Mouse (Mus musculus): ENCODE results near the gene Lmx1b. TPM values are rescaled to one million over a fixed set of nuclear protein-coding genes. Genes with fewer than 3 reads are reported as not detected.
A peak's percentile ranks its signal among the peaks of the same experiment; 100 is the strongest.

The Lmx1b gene
- polyA plus RNA-seq, 1 experiment from 2014 or later: 0.94 TPM

- Histone ChIP-seq H3K4me1 (ENCODE audit: insufficient read depth, low read length) (peaks cover 16% of the 10 kb centered on the region), H3K9me3 (ENCODE audit: low read length) (no peaks in the 10 kb centered on the region), H3K4me2 (replicated peaks; ENCODE audit: low read depth, low read length) (no peak overlapping the region), H3K4me3 (ENCODE audit: low read length) (no peak overlapping the region), H3K36me3 (ENCODE audit: insufficient read depth, low read length) (no peaks in the 10 kb centered on the region), H3K9ac (replicated peaks; ENCODE audit: low read length) (no peak overlapping the region), H3K27me3 (ENCODE audit: insufficient read depth, low read length) (peaks cover 33% of the 10 kb centered on the region), H3K27ac (ENCODE audit: low read length) (no peak overlapping the region)
- no peak for ATAC-seq (ENCODE audit: low FRiP score, low TSS enrichment)
- WGBS: 92% methylated on average over 2 of the region's 2 CpGs
Observed at GRCm38 (mm10) chr2:33547595-33547994, 92.7 kb downstream of the Lmx1b start.

- no peak overlapping the region for H3K27ac ChIP-seq (ENCODE audit: low read length)
- peaks cover 33% of the 10 kb centered on the region for H3K27me3 ChIP-seq (ENCODE audit: insufficient read depth, low read length)
- H3K36me3 ChIP-seq (ENCODE audit: insufficient read depth, low read length): no peaks in the 10 kb centered on the region
- H3K9me3 ChIP-seq (ENCODE audit: low read length): no peaks in the 10 kb centered on the region
- H3K4me3 ChIP-seq (ENCODE audit: low read length): no peak overlapping the region
- H3K4me2 ChIP-seq (replicated peaks; ENCODE audit: low read depth, low read length): no peak overlapping the region
- no peak overlapping the region for H3K9ac ChIP-seq (replicated peaks; ENCODE audit: low read length)
- 28% methylated on average over 6 of the region's 6 CpGs for WGBS
- no peak for ATAC-seq (ENCODE audit: low FRiP score, low TSS enrichment)
- H3K4me1 ChIP-seq (ENCODE audit: insufficient read depth, low read length): peaks cover 16% of the 10 kb centered on the region
Observed at GRCm38 (mm10) chr2:33546879-33547278, 93.4 kb downstream of the Lmx1b start.

- H3K27me3 ChIP-seq (ENCODE audit: insufficient read depth, low read length): peaks cover 33% of the 10 kb centered on the region
- H3K4me1 ChIP-seq (ENCODE audit: insufficient read depth, low read length): peaks cover 16% of the 10 kb centered on the region
- ATAC-seq (ENCODE audit: low FRiP score, low TSS enrichment): no peak
- no peaks in the 10 kb centered on the region for H3K9me3 ChIP-seq (ENCODE audit: low read length)
- no peak overlapping the region for H3K9ac ChIP-seq (replicated peaks; ENCODE audit: low read length)
- WGBS: 86% methylated on average over 5 of the region's 5 CpGs
- H3K4me2 ChIP-seq (replicated peaks; ENCODE audit: low read depth, low read length): no peak overlapping the region
- no peak overlapping the region for H3K4me3 ChIP-seq (ENCODE audit: low read length)
- no peaks in the 10 kb centered on the region for H3K36me3 ChIP-seq (ENCODE audit: insufficient read depth, low read length)
- H3K27ac ChIP-seq (ENCODE audit: low read length): no peak overlapping the region
Observed at GRCm38 (mm10) chr2:33546051-33546450, 94.3 kb downstream of the Lmx1b start.

- Histone ChIP-seq H3K27me3 (ENCODE audit: insufficient read depth, low read length) (peaks cover 37% of the 10 kb centered on the region), H3K4me1 (ENCODE audit: insufficient read depth, low read length) (peaks cover 16% of the 10 kb centered on the region), H3K4me2 (replicated peaks; ENCODE audit: low read depth, low read length) (peak overlapping the region; percentile 91), H3K9me3 (ENCODE audit: low read length) (no peaks in the 10 kb centered on the region), H3K36me3 (ENCODE audit: insufficient read depth, low read length) (no peaks in the 10 kb centered on the region), H3K27ac (ENCODE audit: low read length) (no peak overlapping the region), H3K9ac (replicated peaks; ENCODE audit: low read length) (no peak overlapping the region), H3K4me3 (ENCODE audit: low read length) (peak overlapping the region; percentile 53)
- ATAC-seq (ENCODE audit: low FRiP score, low TSS enrichment): peak; percentile 39; the same call in 1 of the 2 replicates
- WGBS: 27% methylated on average over 16 of the region's 16 CpGs
Observed at GRCm38 (mm10) chr2:33544781-33545566, 95.3 kb downstream of the Lmx1b start.

- ATAC-seq (ENCODE audit: low FRiP score, low TSS enrichment): peak; percentile 68
- Histone ChIP-seq H3K27ac (ENCODE audit: low read length) (no peak overlapping the region), H3K36me3 (ENCODE audit: insufficient read depth, low read length) (no peaks in the 10 kb centered on the region), H3K4me3 (ENCODE audit: low read length) (peak overlapping the region; percentile 53), H3K27me3 (ENCODE audit: insufficient read depth, low read length) (peaks cover 44% of the 10 kb centered on the region), H3K4me1 (ENCODE audit: insufficient read depth, low read length) (peaks cover 16% of the 10 kb centered on the region), H3K4me2 (replicated peaks; ENCODE audit: low read depth, low read length) (peak overlapping the region; percentile 91), H3K9me3 (ENCODE audit: low read length) (no peaks in the 10 kb centered on the region), H3K9ac (replicated peaks; ENCODE audit: low read length) (peak overlapping the region; percentile 57)
- WGBS: under 1% methylated on average over 41 of the region's 43 CpGs
Observed at GRCm38 (mm10) chr2:33544203-33544762, 96.0 kb downstream of the Lmx1b start.

- no peak overlapping the region for H3K27ac ChIP-seq (ENCODE audit: low read length)
- peak overlapping the region; percentile 53 for H3K4me3 ChIP-seq (ENCODE audit: low read length)
- no peaks in the 10 kb centered on the region for H3K36me3 ChIP-seq (ENCODE audit: insufficient read depth, low read length)
- WGBS: under 1% methylated on average over 32 of the region's 38 CpGs
- peak overlapping the region; percentile 91 for H3K4me2 ChIP-seq (replicated peaks; ENCODE audit: low read depth, low read length)
- peak overlapping the region; percentile 57 for H3K9ac ChIP-seq (replicated peaks; ENCODE audit: low read length)
- peak; percentile 67 for ATAC-seq (ENCODE audit: low FRiP score, low TSS enrichment)
- H3K9me3 ChIP-seq (ENCODE audit: low read length): no peaks in the 10 kb centered on the region
- peaks cover 16% of the 10 kb centered on the region for H3K4me1 ChIP-seq (ENCODE audit: insufficient read depth, low read length)
- peaks cover 48% of the 10 kb centered on the region for H3K27me3 ChIP-seq (ENCODE audit: insufficient read depth, low read length)
Observed at GRCm38 (mm10) chr2:33543429-33544202, 96.7 kb downstream of the Lmx1b start.

GRCm38 (mm10) chr2:33542696-33543428 lies 97.4 kb downstream of the Lmx1b start:
- ATAC-seq (ENCODE audit: low FRiP score, low TSS enrichment): no peak
- H3K36me3 ChIP-seq (ENCODE audit: insufficient read depth, low read length): no peaks in the 10 kb centered on the region
- no peak overlapping the region for H3K9ac ChIP-seq (replicated peaks; ENCODE audit: low read length)
- H3K4me2 ChIP-seq (replicated peaks; ENCODE audit: low read depth, low read length): no peak overlapping the region
- WGBS: 4% methylated on average over 11 of the region's 11 CpGs
- H3K27ac ChIP-seq (ENCODE audit: low read length): no peak overlapping the region
- peaks cover 49% of the 10 kb centered on the region for H3K27me3 ChIP-seq (ENCODE audit: insufficient read depth, low read length)
- H3K4me3 ChIP-seq (ENCODE audit: low read length): no peak overlapping the region
- peaks cover 16% of the 10 kb centered on the region for H3K4me1 ChIP-seq (ENCODE audit: insufficient read depth, low read length)
- no peaks in the 10 kb centered on the region for H3K9me3 ChIP-seq (ENCODE audit: low read length)

GRCm38 (mm10) chr2:33525274-33526055 lies 114.8 kb downstream of the Lmx1b start:
- WGBS: 63% methylated on average over 5 of the region's 5 CpGs
- Histone ChIP-seq H3K27me3 (ENCODE audit: insufficient read depth, low read length) (no peaks in the 10 kb centered on the region), H3K36me3 (ENCODE audit: insufficient read depth, low read length) (no peaks in the 10 kb centered on the region), H3K4me3 (ENCODE audit: low read length) (no peak overlapping the region), H3K27ac (ENCODE audit: low read length) (no peak overlapping the region), H3K9me3 (ENCODE audit: low read length) (peaks cover 13% of the 10 kb centered on the region), H3K9ac (replicated peaks; ENCODE audit: low read length) (no peak overlapping the region), H3K4me1 (ENCODE audit: insufficient read depth, low read length) (no peaks in the 10 kb centered on the region), H3K4me2 (replicated peaks; ENCODE audit: low read depth, low read length) (no peak overlapping the region)
- ATAC-seq (ENCODE audit: low FRiP score, low TSS enrichment): no peak

GRCm38 (mm10) chr2:33515856-33516255 lies 124.5 kb downstream of the Lmx1b start:
- Histone ChIP-seq H3K4me1 (ENCODE audit: insufficient read depth, low read length) (peaks cover 6% of the 10 kb centered on the region; the same call in 1 of the 2 replicates), H3K4me2 (replicated peaks; ENCODE audit: low read depth, low read length) (no peak overlapping the region), H3K27me3 (ENCODE audit: insufficient read depth, low read length) (peaks cover 5% of the 10 kb centered on the region; the same call in 1 of the 2 replicates), H3K36me3 (ENCODE audit: insufficient read depth, low read length) (no peaks in the 10 kb centered on the region), H3K9ac (replicated peaks; ENCODE audit: low read length) (no peak overlapping the region), H3K9me3 (ENCODE audit: low read length) (peaks cover 3% of the 10 kb centered on the region; the same call in 1 of the 2 replicates), H3K4me3 (ENCODE audit: low read length) (no peak overlapping the region), H3K27ac (ENCODE audit: low read length) (no peak overlapping the region)
- no peak for ATAC-seq (ENCODE audit: low FRiP score, low TSS enrichment)
- 35% methylated on average over 19 of the region's 19 CpGs for WGBS
